Mouse (Mus musculus): ENCODE data around the gene Gm16223. TPM values are rescaled to one million over a fixed set of nuclear protein-coding genes. Genes with fewer than 3 reads are reported as not detected.

The Gm16223 gene
- total RNA-seq, 2 experiments from 2014 or later, result not detected

DNA sequence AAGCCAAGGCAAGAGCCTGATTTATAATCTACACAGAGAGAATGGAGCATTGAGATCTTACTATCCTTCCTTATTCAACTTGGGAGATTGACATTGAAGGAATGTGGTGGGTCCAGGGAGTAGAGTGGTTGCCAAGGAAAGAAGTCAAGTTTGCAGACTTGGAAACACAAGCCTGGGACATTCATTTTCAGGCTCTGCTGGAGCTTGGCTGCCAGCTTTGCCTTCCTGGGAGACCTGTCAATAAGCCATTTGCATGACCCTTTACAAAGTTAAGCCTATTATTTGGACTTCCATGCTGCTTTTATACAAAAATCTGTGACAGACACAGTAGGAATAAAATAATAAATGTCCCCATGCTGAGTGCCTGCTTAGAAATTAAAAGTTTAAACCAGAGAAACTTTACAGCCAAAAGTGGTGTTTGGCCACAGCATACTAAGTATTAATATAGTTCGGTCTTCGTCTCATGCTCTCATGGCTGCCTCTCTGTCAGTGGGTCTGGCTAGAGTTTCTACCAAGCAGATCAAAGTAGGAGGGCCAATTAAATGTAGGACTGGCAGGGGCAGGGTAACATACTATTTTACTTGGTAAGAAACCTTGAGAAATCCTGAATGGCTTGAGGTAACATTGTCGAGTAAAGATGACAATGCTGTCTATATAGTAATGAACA is 139.8 kb downstream of the Gm16223 start:
- intact Hi-C loops (cut with DNase I), result no loop called here
- no peak for DNase-seq (ENCODE audit: extremely low spot score in 1 of 2, low spot score in 2 of 2)

GRCm38 (mm10) chr5:42211554-42212338 is 144.0 kb downstream of the Gm16223 start:
- intact Hi-C loops (cut with DNase I), result no loop called here
- DNase-seq (ENCODE audit: extremely low spot score in 1 of 2, low spot score in 2 of 2), result no peak

- intact Hi-C loops (cut with DNase I), result no loop called here
- no peak for DNase-seq (ENCODE audit: extremely low spot score in 1 of 2, low spot score in 2 of 2)
Observed at GRCm38 (mm10) chr5:42212353-42212752, 144.6 kb downstream of the Gm16223 start.

DNA sequence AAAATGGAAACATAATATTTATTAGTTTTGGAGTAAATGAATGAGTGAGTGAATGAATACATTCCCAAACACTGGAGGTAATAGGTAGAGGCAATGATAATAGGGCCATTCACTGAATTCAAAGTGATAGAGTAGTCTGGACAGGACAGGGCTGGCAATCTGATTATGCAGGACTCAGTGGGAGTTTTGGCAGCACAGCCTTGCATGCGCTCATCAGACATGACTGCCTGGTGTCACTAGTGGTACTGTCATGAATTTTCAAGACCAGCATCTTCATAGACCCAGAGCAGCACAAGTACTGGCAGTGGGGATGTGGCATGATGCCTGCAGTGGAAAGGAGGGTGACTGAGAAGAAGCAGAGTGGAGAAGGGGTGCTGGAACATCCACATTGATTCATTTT is 157.1 kb downstream of the Gm16223 start:
- no peak for DNase-seq (ENCODE audit: extremely low spot score in 1 of 2, low spot score in 2 of 2)
- intact Hi-C loops (cut with DNase I), result no loop called here

- DNase-seq (ENCODE audit: extremely low spot score in 1 of 2, low spot score in 2 of 2), result no peak
Observed at GRCm38 (mm10) chr5:42228631-42229030, 160.9 kb downstream of the Gm16223 start.

DNA sequence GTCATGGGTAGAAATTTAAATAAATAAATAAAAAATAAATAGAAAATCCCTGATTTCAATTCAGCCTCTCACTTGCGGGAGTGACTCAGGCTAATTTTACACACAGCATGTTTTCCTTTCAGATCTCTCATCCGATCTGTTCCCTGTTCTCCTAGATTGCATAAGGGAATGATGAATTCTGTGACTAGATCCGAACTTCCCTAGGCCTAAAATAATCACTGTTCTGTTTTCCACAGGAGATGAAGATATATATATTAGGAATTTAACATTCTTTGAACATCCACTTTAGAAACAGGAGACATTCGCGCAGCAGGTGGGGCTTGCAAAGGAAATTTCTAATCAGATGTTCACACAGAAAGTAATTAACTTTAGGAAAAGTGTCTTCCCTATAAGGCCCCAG is 171.5 kb downstream of the Gm16223 start:
- intact Hi-C loops (cut with DNase I), result no loop called here
- no peak for DNase-seq (ENCODE audit: extremely low spot score in 1 of 2, low spot score in 2 of 2)

More at GRCm38 (mm10) chr5:42228631-42229030, 160.9 kb downstream of the Gm16223 start:
- intact Hi-C loops (cut with DNase I), result no loop called here

GRCm38 (mm10) chr5:42239806-42240205 is 172.0 kb downstream of the Gm16223 start:
- intact Hi-C loops (cut with DNase I), result no loop called here
- no peak for DNase-seq (ENCODE audit: extremely low spot score in 1 of 2, low spot score in 2 of 2)

- no peak for DNase-seq (ENCODE audit: extremely low spot score in 1 of 2, low spot score in 2 of 2)
- intact Hi-C loops (cut with DNase I), result no loop called here
Observed at GRCm38 (mm10) chr5:42250376-42250775, 182.6 kb downstream of the Gm16223 start.

Other genes with a start within 250 kb of the Gm16223 start
- 10 to 100 TPM; 32.8 to 33.3 TPM for gene Bod1l, start 223.6 kb upstream of the Gm16223 start, total RNA-seq (2021)